Mouse (Mus musculus) E14TG2a.4 (cell line): ENCODE data around the gene Gm28043.
"Not testable (repeated sequence)": the region's sequence is repeated elsewhere in the genome, so short reads cannot be mapped to it uniquely, and the experiment has no call there.

Experiments
- H3K27me3 ChIP-seq: 2 replicates; pipeline ENCODE4 v1.6.1; 2014; ENCODE audit warnings: low read length, control low read depth; ENCODE audit not compliant: insufficient read depth
- H3K36me3 ChIP-seq: 2 replicates; pipeline ENCODE4 v1.6.1; 2014; ENCODE audit warnings: low read length, control low read depth; ENCODE audit not compliant: insufficient read depth
- H3K4me1 ChIP-seq: replicated peaks from 2 replicates; pipeline ENCODE4 v1.6.1; 2014; ENCODE audit warnings: low read depth, low read length, control low read depth
- H3K4me3 ChIP-seq: replicated peaks from 2 replicates; pipeline ENCODE4 v1.5.1; 2014; ENCODE audit warnings: mild to moderate bottlenecking, low read length
- H3K9me3 ChIP-seq: 2 replicates; pipeline ENCODE4 v1.6.1; 2014; ENCODE audit warnings: low read length, control low read depth
- CTCF ChIP-seq: conservative IDR thresholded peaks from 2 replicates; pipeline ENCODE4 v1.5.1; 2014; ENCODE audit warnings: low read length
- NANOG ChIP-seq: IDR thresholded peaks from 2 replicates; pipeline ENCODE4 v1.6.1; 2014; ENCODE audit warnings: borderline replicate concordance, low read length, mixed read lengths
- POU5F1 ChIP-seq: IDR thresholded peaks from 2 replicates; pipeline ENCODE4 v1.6.1; 2014; ENCODE audit warnings: low read length, borderline replicate concordance

Gene Gm28043

DNA sequence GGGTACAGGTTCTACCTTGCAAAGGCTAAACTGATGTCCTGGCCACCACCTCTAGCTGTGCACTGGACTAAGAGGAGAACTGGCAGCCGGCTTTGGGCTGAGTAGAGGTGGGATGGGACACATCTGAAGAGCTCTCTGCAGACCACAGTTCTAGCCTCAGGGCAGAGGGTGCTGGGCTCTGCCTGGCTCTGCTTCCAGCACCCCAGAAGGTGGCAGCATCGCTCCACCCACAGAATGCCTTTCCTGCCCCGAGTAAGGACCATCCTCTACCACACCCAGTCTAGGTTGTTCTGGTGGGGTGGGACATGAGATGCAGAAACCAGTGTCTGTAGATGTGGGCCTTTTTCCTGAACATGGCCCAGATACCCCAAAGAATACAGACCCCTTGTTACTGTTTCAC is 90.1 kb downstream of the Gm28043 start:
- H3K4me3 ChIP-seq, result no peak overlapping the region
- TF ChIP-seq CTCF, result peak; percentile 36
- TF ChIP-seq NANOG, result no peak
- no peaks in the 10 kb centered on the region for H3K27me3 ChIP-seq
- H3K36me3 ChIP-seq, result peaks cover 94% of the 10 kb centered on the region
- peaks cover 72% of the 10 kb centered on the region for H3K4me1 ChIP-seq
- H3K9me3 ChIP-seq, result no peaks in the 10 kb centered on the region

DNA sequence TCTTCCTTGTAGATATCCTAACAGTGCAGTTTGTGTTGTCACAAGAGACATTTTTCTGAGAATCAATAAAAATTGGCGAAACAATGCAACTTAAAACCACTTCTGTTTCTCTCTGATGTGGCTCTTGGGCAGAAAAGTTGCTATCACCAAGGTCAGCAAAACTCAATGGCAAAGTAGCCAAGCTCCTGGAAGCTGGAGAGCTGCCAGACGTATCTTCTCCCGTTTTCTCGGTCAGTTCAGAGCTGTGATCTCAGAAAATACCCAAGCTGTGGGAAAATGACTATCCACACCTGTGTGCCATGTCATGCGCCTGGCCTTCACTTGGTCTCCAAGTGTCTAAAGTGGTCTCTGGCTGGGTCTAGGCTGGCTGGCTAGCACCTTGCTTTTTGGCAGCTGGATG is 91.2 kb downstream of the Gm28043 start:
- Histone ChIP-seq H3K4me1 (peaks cover 82% of the 10 kb centered on the region), H3K4me3 (no peak overlapping the region), H3K9me3 (no peaks in the 10 kb centered on the region), H3K27me3 (no peaks in the 10 kb centered on the region), H3K36me3 (peaks cover 94% of the 10 kb centered on the region)
- no peak for TF ChIP-seq POU5F1
- no peak for TF ChIP-seq NANOG
- TF ChIP-seq CTCF, result no peak

DNA sequence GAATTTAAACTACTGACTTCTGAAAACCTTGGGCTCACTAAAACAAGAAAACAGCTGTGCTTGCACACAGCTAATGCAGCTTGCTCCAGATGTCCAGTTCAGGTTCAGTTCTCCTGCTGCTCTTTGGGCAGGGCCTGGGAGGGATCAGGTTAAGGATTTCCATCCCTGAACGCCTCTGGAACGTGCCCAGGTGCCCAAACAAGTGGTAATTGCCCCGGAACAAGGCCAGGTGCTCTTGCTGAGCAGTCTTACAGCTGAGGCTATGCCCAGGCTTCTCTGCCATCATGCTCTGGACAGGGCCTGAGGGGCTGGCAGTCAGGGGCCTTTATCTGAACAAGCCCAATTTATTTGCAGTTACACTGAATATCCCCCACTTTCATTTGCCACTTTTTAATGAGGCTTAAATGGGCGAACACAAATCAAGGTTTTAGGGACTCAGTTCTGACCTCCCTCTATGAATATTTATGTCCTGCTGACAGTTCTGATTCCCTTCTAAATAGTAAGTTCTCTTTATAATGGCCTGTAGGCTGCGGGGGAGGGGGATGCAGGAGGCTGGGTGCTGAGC is 92.4 kb downstream of the Gm28043 start:
- H3K4me1 ChIP-seq, result peaks cover 86% of the 10 kb centered on the region
- no peaks in the 10 kb centered on the region for H3K27me3 ChIP-seq
- no peak overlapping the region for H3K4me3 ChIP-seq
- H3K36me3 ChIP-seq, result peaks cover 94% of the 10 kb centered on the region
- TF ChIP-seq CTCF (no peak), NANOG (no peak), POU5F1 (no peak)
- no peaks in the 10 kb centered on the region for H3K9me3 ChIP-seq

DNA sequence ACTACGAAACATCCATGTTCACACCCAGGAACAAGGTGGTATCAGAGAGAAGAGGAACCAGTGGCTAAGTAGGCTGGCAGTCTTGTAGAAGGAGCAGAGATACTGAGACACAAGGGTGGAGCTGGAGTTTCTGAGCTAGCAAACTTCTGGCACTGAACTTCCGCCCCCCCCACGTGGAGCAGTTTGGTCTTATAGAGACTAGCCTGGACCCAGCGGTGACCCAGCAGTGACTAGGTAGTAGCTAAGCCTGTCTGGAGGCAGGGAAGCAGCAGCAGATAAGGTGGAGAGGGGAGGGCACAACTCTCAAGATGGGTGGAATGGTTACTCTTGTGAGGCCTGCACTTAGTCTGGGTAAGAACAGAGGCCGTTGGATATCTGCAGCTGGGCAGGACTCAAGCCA is 94.1 kb downstream of the Gm28043 start:
- TF ChIP-seq CTCF, result no peak
- Histone ChIP-seq H3K27me3 (no peaks in the 10 kb centered on the region), H3K4me3 (no peak overlapping the region; the same call in 1 of the 2 replicates)

DNA sequence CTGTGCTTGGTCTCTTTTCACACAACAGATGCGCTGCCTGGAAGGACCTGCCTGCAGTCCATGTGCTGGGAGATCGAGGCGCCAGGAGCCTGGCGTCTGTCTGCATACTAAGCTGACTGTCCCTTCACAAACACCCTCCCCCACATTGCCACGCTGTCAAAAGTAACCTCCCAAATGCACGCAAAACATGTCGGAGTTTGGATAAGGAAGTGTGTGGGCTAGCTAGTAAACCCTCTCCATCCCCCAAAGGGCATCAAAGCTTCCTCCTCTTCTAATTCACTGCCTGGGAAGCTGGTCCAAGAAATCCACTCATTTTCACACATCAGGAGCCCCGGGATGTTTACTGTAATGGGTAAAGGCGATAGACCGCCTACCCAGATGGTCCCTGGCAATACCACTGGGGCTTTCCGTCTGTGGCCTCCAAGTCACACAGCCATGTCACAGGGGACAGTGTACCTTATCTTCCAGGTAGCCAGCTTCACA is 95.9 kb downstream of the Gm28043 start:
- Histone ChIP-seq H3K9me3 (no peaks in the 10 kb centered on the region), H3K27me3 (no peaks in the 10 kb centered on the region), H3K4me1 (peaks cover 80% of the 10 kb centered on the region), H3K36me3 (peaks cover 84% of the 10 kb centered on the region), H3K4me3 (no peak overlapping the region)
- TF ChIP-seq NANOG (no peak), CTCF (no peak), POU5F1 (no peak)

More for the DNA sequence above, 94.1 kb downstream of the Gm28043 start:
- peaks cover 81% of the 10 kb centered on the region for H3K4me1 ChIP-seq
- no peaks in the 10 kb centered on the region for H3K9me3 ChIP-seq
- H3K36me3 ChIP-seq, result peaks cover 86% of the 10 kb centered on the region

DNA sequence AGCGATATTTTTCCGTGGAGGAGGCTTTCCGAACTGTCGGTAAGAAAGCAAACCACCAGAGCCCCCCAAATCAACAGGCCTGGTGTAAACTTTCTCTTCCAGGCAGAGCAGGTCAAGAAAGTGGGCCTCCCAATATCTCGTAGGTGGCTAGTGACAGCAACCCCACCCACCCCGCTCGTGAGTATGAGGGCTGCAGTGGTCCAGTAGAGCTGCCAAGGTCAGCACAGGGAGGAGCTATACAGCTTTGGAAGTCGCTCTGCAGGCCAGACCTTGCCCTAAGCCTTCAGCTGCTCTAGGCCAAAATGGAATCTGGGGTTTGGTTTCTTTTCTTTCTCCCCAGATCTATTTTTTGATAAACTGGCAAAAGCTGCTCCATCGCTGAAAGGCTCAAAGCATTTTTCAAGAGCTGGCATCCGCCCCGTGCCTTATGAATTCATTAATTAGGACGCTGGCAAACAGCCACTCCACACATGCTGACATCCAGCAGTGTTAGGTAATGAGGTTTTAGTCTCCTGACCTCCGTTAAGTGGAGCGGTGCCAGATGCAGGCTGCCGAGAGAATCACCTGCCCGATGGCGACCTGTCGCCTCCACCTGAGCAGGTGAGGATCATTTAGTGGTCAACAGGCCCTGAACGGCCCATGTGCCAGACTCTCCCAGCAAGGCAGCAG is 96.5 kb downstream of the Gm28043 start:
- no peaks in the 10 kb centered on the region for H3K9me3 ChIP-seq
- H3K4me3 ChIP-seq, result no peak overlapping the region
- TF ChIP-seq NANOG (no peak), CTCF (no peak), POU5F1 (no peak)
- H3K4me1 ChIP-seq, result peaks cover 80% of the 10 kb centered on the region
- H3K27me3 ChIP-seq, result no peaks in the 10 kb centered on the region
- H3K36me3 ChIP-seq, result peaks cover 78% of the 10 kb centered on the region

DNA sequence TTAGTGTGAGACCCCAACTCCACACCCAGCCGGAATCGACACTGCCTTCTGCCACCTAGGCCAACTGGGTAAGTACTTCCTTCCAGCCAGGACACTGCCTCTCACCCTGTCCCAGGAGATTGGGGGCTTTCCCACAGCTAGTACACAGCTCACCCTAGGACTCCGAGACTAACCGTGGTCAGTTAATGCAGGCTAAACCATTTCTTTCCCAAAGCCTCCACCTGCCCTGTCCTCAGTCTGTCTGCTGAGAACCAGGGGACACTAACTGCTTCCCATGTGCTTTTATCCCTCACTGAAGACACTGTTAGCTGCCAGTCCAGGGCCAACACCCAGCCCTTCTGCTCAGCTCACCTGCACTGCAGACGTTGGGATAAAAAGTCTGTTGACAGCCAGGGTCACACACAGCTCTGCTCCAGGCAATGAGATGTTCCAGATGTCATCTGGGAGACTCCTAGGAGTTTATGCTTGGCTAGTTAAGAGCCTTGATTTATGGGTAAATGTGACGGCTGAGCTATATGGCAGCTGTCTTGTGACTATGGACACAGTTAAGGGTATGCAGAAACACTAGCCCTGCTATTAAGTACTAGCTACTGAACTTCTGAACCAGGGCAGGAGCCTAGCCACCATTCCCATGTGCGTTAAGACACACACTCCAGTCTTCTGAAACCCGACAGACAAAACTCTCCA is 97.2 kb downstream of the Gm28043 start:
- Histone ChIP-seq H3K4me3 (no peak overlapping the region), H3K36me3 (peaks cover 71% of the 10 kb centered on the region), H3K9me3 (no peaks in the 10 kb centered on the region), H3K27me3 (no peaks in the 10 kb centered on the region), H3K4me1 (peaks cover 77% of the 10 kb centered on the region)
- TF ChIP-seq CTCF (no peak), POU5F1 (no peak), NANOG (no peak)

DNA sequence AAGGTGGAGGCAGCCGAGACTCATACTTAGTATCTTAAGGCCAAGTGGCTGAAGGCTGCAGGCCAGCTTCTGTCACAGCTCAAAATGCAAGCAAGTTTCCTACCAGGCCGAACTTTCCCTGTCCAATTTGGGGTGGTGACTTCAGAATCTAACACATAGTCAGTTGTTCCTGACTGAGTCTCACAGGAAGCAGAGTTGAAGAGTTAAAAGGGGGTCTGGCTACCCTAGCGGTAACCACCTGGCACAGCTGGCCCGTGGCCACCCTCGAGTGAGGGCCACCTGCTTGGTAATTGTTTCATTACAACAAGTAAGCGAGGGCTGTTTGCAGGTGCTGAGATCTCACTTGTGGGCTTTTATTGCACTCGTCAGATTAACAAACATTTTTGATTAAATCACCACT is 97.9 kb downstream of the Gm28043 start:
- Histone ChIP-seq H3K4me1 (peaks cover 74% of the 10 kb centered on the region), H3K27me3 (no peaks in the 10 kb centered on the region), H3K9me3 (no peaks in the 10 kb centered on the region), H3K36me3 (peaks cover 69% of the 10 kb centered on the region), H3K4me3 (no peak overlapping the region)
- TF ChIP-seq CTCF, result no peak
- TF ChIP-seq NANOG, result no peak
- TF ChIP-seq POU5F1, result no peak

DNA sequence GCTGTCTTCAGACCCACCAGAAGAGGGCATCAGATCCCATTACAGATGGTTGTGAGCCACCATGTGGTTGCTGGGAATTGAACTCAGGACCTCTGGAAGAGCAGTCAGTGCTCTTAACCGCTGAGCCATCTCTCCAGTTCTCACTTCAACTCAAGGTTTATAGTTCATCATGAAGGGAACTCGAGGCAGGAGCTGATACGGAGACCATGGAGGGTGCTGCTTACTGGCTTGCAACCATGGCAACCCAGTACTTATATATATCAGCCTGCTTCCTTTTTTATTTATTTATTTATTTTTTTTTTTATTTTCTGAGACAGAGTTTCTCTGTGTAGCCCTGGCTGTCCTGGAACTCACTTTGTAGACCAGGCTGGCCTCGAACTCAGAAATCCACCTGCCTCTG is 99.1 kb downstream of the Gm28043 start:
- Histone ChIP-seq H3K4me1 (peaks cover 64% of the 10 kb centered on the region), H3K36me3 (peaks cover 57% of the 10 kb centered on the region)
- not testable (repeated sequence) for H3K4me3 ChIP-seq, H3K9me3 ChIP-seq, H3K27me3 ChIP-seq
